Comparison of ENCODE assay signal across 8 mouse cellular contexts in genomic region chr7:44748101-44749044, GRCm38 (mm10). TPM values are rescaled to one million over a fixed set of nuclear protein-coding genes. Genes with fewer than 3 reads are reported as not detected.
A peak's percentile ranks its signal among the peaks of the same experiment; 100 is the strongest.
DNase-seq lines count a peak whose midpoint lies in the region; ATAC-seq lines count a peak whose summit lies in the region.

Gene Vrk3, plus strand, starts transcription at chr7:44748413.

- H3K27me3 ChIP-seq in lung, embryonic 16.5 days (ENCODE audit: control insufficient read depth, insufficient read depth, low read depth, low read length): no peaks in the 10 kb centered on the region

- H3K36me3 ChIP-seq in lung, embryonic 16.5 days (ENCODE audit: control insufficient read depth, insufficient read depth, low read length): no peaks in the 10 kb centered on the region

- peak; percentile 99 for DNase-seq in MEL-GATA-1-ER (ENCODE audit: extremely low read depth, low read depth)
- peak; percentile 94 for DNase-seq in cerebellum, adult 8-10 months
- peak; percentile 97 for DNase-seq in forelimb bud, embryonic 11.5 days (ENCODE audit: low read depth, low spot score)
- peak; percentile 94 for DNase-seq in layer of hippocampus, adult 9-10 months (ENCODE audit: low spot score)
- DNase-seq in ovary, postnatal 10 days (ENCODE audit: low spot score): peak; percentile 80
- peak; percentile 88 to 91 for DNase-seq in thymus, postnatal 10 days (ENCODE audit: low spot score in 2 of 2)

- peak within 1 kb of the TSS; percentile 95 for H3K27ac ChIP-seq in lung, embryonic 16.5 days (ENCODE audit: low read length)

- peaks cover 23% of the 10 kb centered on the region for H3K4me1 ChIP-seq in lung, embryonic 16.5 days (replicated peaks; ENCODE audit: control insufficient read depth, insufficient read depth, low read length)

- peak; percentile 95 to 96 for ATAC-seq in hematopoietic stem cell, adult 5-6 weeks (replicated peaks in 1 of 2; ENCODE audit: insufficient read depth in 1 of 2, low FRiP score in 2 of 2, low TSS enrichment in 1 of 2, low read depth in 1 of 2, poor library complexity in 2 of 2, severe bottlenecking in 2 of 2)
- peak; percentile 98 for ATAC-seq in lung, embryonic 16.5 days (ENCODE audit: low read depth)

- H3K9me3 ChIP-seq in lung, embryonic 16.5 days (ENCODE audit: control insufficient read depth, low read length): no peaks in the 10 kb centered on the region

- H3K9ac ChIP-seq in lung, embryonic 16.5 days (ENCODE audit: low read length): peak within 1 kb of the TSS; percentile 82

- under 1% methylated on average over 44 of the region's 44 CpGs for WGBS in lung, embryonic 16.5 days

- H3K4me3 ChIP-seq in lung, embryonic 16.5 days (ENCODE audit: low read length): peak within 1 kb of the TSS; percentile 75

- H3K4me2 ChIP-seq in lung, embryonic 16.5 days (ENCODE audit: low read depth, low read length): peak within 1 kb of the TSS; percentile 90

RNA-seq across cellular contexts. Expression of gene Vrk3, which starts in this region (rescaled TPM):
- 67.1 and 70.6 TPM in 2 replicates for total RNA-seq in hematopoietic stem cell, adult 5-6 weeks (2017)
- polyA plus RNA-seq in lung, embryonic 16.5 days (2015; fragmentation: Nextera tagmentation; extraction: Ambion mirVana): 46.9 and 53.0 TPM in 2 replicates

Comparison
In these comparisons a context has a peak if more than half of its experiments do, and no peak if none do; other contexts are left out.
1. Peak in every context shown above with its lines: DNase-seq, ATAC-seq, H3K4me3 ChIP-seq and H3K27ac ChIP-seq.